Mouse (Mus musculus): ENCODE measurements around the gene Wapl. TPM values are rescaled to one million over a fixed set of nuclear protein-coding genes. Genes with fewer than 3 reads are reported as not detected.

Wapl gene
- total and polyA plus RNA-seq, 3 experiments = 6.6 to 40.6 (median 35.5) TPM

GRCm38 (mm10) chr14:34697376-34697775, 23.6 kb downstream of the Wapl start:
- Histone ChIP-seq H3K4me3 (no peak overlapping the region), H3K36me3 (ENCODE audit: control insufficient read depth, insufficient read depth, low read length) (peaks cover 2% of the 10 kb centered on the region; the same call in 1 of the 2 replicates), H3K9ac (ENCODE audit: low read depth, low read length) (no peak overlapping the region), H3K27ac (no peak overlapping the region), H3K27me3 (ENCODE audit: control insufficient read depth, insufficient read depth, low read length) (no peaks in the 10 kb centered on the region), H3K4me1 (ENCODE audit: control insufficient read depth, insufficient read depth, low read length) (no peaks in the 10 kb centered on the region), H3K79me2 (replicated peaks; ENCODE audit: control insufficient read depth, insufficient read depth, low read length) (peaks cover 4% of the 10 kb centered on the region; the same call in 1 of the 2 replicates)
- WGBS = 44% methylated on average over 1 of the region's 1 CpGs
- DNase-seq = peak; percentile 14 to 25
- intact Hi-C loops (cut with DNase I) = no loop called here
- TF ChIP-seq CTCF (IDR thresholded peaks at IDR 0.05) (no peak), EP300 (IDR thresholded peaks at IDR 0.05; ENCODE audit: insufficient read depth, low read depth, low read length) (no peak), POLR2A (IDR thresholded peaks at IDR 0.05; ENCODE audit: insufficient read depth, low read depth, low read length) (no peak)

GRCm38 (mm10) chr14:34710209-34710608, 36.5 kb downstream of the Wapl start:
- intact Hi-C loops (cut with DNase I) = no loop called here
- Histone ChIP-seq H3K27me3 (ENCODE audit: control insufficient read depth, insufficient read depth, low read length) (no peaks in the 10 kb centered on the region), H3K36me3 (ENCODE audit: control insufficient read depth, insufficient read depth, low read length) (peaks cover 4% of the 10 kb centered on the region), H3K79me2 (replicated peaks; ENCODE audit: control insufficient read depth, insufficient read depth, low read length) (no peaks in the 10 kb centered on the region; the same call in 1 of the 2 replicates), H3K9ac (ENCODE audit: low read depth, low read length) (no peak overlapping the region), H3K27ac (no peak overlapping the region), H3K4me3 (no peak overlapping the region), H3K4me1 (ENCODE audit: control insufficient read depth, insufficient read depth, low read length) (no peaks in the 10 kb centered on the region)
- TF ChIP-seq POLR2A (IDR thresholded peaks at IDR 0.05; ENCODE audit: insufficient read depth, low read depth, low read length) (no peak), EP300 (IDR thresholded peaks at IDR 0.05; ENCODE audit: insufficient read depth, low read depth, low read length) (no peak), CTCF (IDR thresholded peaks at IDR 0.05) (no peak)
- no peak for DNase-seq
- WGBS = 79% methylated on average over 2 of the region's 2 CpGs

- Histone ChIP-seq H3K36me3 (ENCODE audit: control insufficient read depth, insufficient read depth, low read length) (peaks cover 4% of the 10 kb centered on the region), H3K4me1 (ENCODE audit: control insufficient read depth, insufficient read depth, low read length) (no peaks in the 10 kb centered on the region), H3K27ac (no peak overlapping the region), H3K27me3 (ENCODE audit: control insufficient read depth, insufficient read depth, low read length) (no peaks in the 10 kb centered on the region), H3K4me3 (no peak overlapping the region), H3K9ac (ENCODE audit: low read depth, low read length) (no peak overlapping the region), H3K79me2 (replicated peaks; ENCODE audit: control insufficient read depth, insufficient read depth, low read length) (no peaks in the 10 kb centered on the region; the same call in 1 of the 2 replicates)
- 94% methylated on average over 3 of the region's 3 CpGs for WGBS
- intact Hi-C loops (cut with DNase I) = no loop called here
- DNase-seq = no peak
- TF ChIP-seq POLR2A (IDR thresholded peaks at IDR 0.05; ENCODE audit: insufficient read depth, low read depth, low read length) (no peak), EP300 (IDR thresholded peaks at IDR 0.05; ENCODE audit: insufficient read depth, low read depth, low read length) (no peak), CTCF (IDR thresholded peaks at IDR 0.05) (no peak)
Observed at GRCm38 (mm10) chr14:34712027-34712426, 38.3 kb downstream of the Wapl start.

- H3K79me2 ChIP-seq (replicated peaks; ENCODE audit: control insufficient read depth, insufficient read depth, low read length) = no peaks in the 10 kb centered on the region; the same call in 1 of the 2 replicates
- no peak overlapping the region for H3K9ac ChIP-seq (ENCODE audit: low read depth, low read length)
- WGBS = 92% methylated on average over 3 of the region's 3 CpGs
- H3K27me3 ChIP-seq (ENCODE audit: control insufficient read depth, insufficient read depth, low read length) = no peaks in the 10 kb centered on the region
- H3K36me3 ChIP-seq (ENCODE audit: control insufficient read depth, insufficient read depth, low read length) = peaks cover 4% of the 10 kb centered on the region
- TF ChIP-seq EP300 (IDR thresholded peaks at IDR 0.05; ENCODE audit: insufficient read depth, low read depth, low read length) = no peak
- no peak for TF ChIP-seq CTCF (IDR thresholded peaks at IDR 0.05)
- TF ChIP-seq POLR2A (IDR thresholded peaks at IDR 0.05; ENCODE audit: insufficient read depth, low read depth, low read length) = no peak
- no peaks in the 10 kb centered on the region for H3K4me1 ChIP-seq (ENCODE audit: control insufficient read depth, insufficient read depth, low read length)
- DNase-seq = no peak
- intact Hi-C loops (cut with DNase I) = no loop called here
- no peak overlapping the region for H3K4me3 ChIP-seq
- H3K27ac ChIP-seq = no peak overlapping the region
Observed at GRCm38 (mm10) chr14:34712857-34713256, 39.1 kb downstream of the Wapl start.

GRCm38 (mm10) chr14:34718150-34718549, 44.4 kb downstream of the Wapl start:
- DNase-seq = no peak

GRCm38 (mm10) chr14:34727709-34728108, 54.0 kb downstream of the Wapl start:
- intact Hi-C loops (cut with DNase I) = no loop called here
- H3K9ac ChIP-seq (ENCODE audit: low read depth, low read length) = no peak overlapping the region
- no peaks in the 10 kb centered on the region for H3K27me3 ChIP-seq (ENCODE audit: control insufficient read depth, insufficient read depth, low read length)
- H3K36me3 ChIP-seq (ENCODE audit: control insufficient read depth, insufficient read depth, low read length) = peaks cover 3% of the 10 kb centered on the region
- H3K27ac ChIP-seq = no peak overlapping the region
- no peak for TF ChIP-seq POLR2A (IDR thresholded peaks at IDR 0.05; ENCODE audit: insufficient read depth, low read depth, low read length)
- no peak for TF ChIP-seq CTCF (IDR thresholded peaks at IDR 0.05)
- no peak for TF ChIP-seq EP300 (IDR thresholded peaks at IDR 0.05; ENCODE audit: insufficient read depth, low read depth, low read length)
- H3K79me2 ChIP-seq (replicated peaks; ENCODE audit: control insufficient read depth, insufficient read depth, low read length) = no peaks in the 10 kb centered on the region
- 92% methylated on average over 2 of the region's 2 CpGs for WGBS
- DNase-seq = no peak
- no peaks in the 10 kb centered on the region for H3K4me1 ChIP-seq (ENCODE audit: control insufficient read depth, insufficient read depth, low read length)
- H3K4me3 ChIP-seq = no peak overlapping the region

More at GRCm38 (mm10) chr14:34718150-34718549, 44.4 kb downstream of the Wapl start:
- TF ChIP-seq CTCF (IDR thresholded peaks at IDR 0.05) = no peak
- TF ChIP-seq EP300 (IDR thresholded peaks at IDR 0.05; ENCODE audit: insufficient read depth, low read depth, low read length) = no peak
- no peaks in the 10 kb centered on the region for H3K79me2 ChIP-seq (replicated peaks; ENCODE audit: control insufficient read depth, insufficient read depth, low read length)
- no peak overlapping the region for H3K4me3 ChIP-seq
- 54% methylated on average over 3 of the region's 3 CpGs for WGBS
- no peak overlapping the region for H3K27ac ChIP-seq
- intact Hi-C loops (cut with DNase I) = no loop called here
- H3K4me1 ChIP-seq (ENCODE audit: control insufficient read depth, insufficient read depth, low read length) = no peaks in the 10 kb centered on the region
- no peak overlapping the region for H3K9ac ChIP-seq (ENCODE audit: low read depth, low read length)
- no peaks in the 10 kb centered on the region; the same call in 1 of the 2 replicates for H3K36me3 ChIP-seq (ENCODE audit: control insufficient read depth, insufficient read depth, low read length)
- H3K27me3 ChIP-seq (ENCODE audit: control insufficient read depth, insufficient read depth, low read length) = no peaks in the 10 kb centered on the region

All from heart, adult 2 months (tissue).